Mouse (Mus musculus): ENCODE data around the gene Atp2a1.

DNA sequence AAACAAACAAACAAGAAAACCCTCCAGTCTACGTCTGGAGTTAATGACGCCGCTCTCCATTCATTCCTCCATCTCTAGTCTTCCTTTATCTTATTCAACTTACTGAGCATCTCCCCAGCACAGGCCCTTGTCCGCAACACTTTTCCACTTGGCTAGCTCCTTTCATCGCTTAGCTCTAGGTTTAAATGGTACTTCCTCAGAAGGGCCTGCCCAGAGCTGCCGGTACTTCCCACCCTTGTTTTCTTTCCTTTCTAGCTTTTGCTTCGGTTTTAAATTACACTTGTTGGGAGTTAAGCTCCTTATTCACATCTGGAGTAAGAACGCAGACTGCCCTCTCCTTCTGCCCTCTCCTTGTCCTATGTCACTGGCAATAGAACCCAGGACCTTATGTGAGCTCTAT is 45.9 kb downstream of the Atp2a1 start:
- TF ChIP-seq MYC (IDR thresholded peaks at IDR 0.05; ENCODE audit: low read depth, low read length) (no peak), POLR2A (IDR thresholded peaks at IDR 0.05; ENCODE audit: low read depth, low read length) (no peak), EP300 (IDR thresholded peaks at IDR 0.05; ENCODE audit: low read length) (0 out of 2 replicates have a peak, but pooled peaks have one; percentile 5), POLR2AphosphoS2 (IDR thresholded peaks at IDR 0.05; ENCODE audit: low read depth, low read length) (no peak), CTCF (conservative IDR thresholded peaks at IDR 0.05 in 1 of 2, IDR thresholded peaks at IDR 0.05 in 1 of 2; ENCODE audit: low read depth in 2 of 2, low read length in 2 of 2) (no peak), NRF1 (IDR thresholded peaks at IDR 0.05; ENCODE audit: low read depth, low read length) (no peak), SMC3 (IDR thresholded peaks at IDR 0.05; ENCODE audit: low read depth, low read length) (peak; percentile 2; the same call in 1 of the 2 replicates), E2F4 (IDR thresholded peaks at IDR 0.05; ENCODE audit: insufficient replicate concordance, low read depth, low read length) (no peak), ETS1 (conservative IDR thresholded peaks at IDR 0.05; ENCODE audit: low read depth, low read length) (no peak), BHLHE40 (IDR thresholded peaks at IDR 0.05; ENCODE audit: low read depth, low read length) (peak; percentile 4; the same call in 1 of the 2 replicates)

All from CH12.LX (cell line).